Mouse (Mus musculus): ENCODE measurements around the gene Stub1.

GRCm38 (mm10) chr17:25840519-25840918, 7.3 kb upstream of the Stub1 start:
- no peak for TF ChIP-seq CTCF (IDR thresholded peaks at IDR 0.05; ENCODE audit: control insufficient read depth, insufficient read depth, insufficient read length)
- TF ChIP-seq USF1 (IDR thresholded peaks at IDR 0.05; ENCODE audit: low read depth), result no peak
- no peak for TF ChIP-seq MAX (IDR thresholded peaks at IDR 0.05)
- no peak for TF ChIP-seq CEBPB (IDR thresholded peaks at IDR 0.05; ENCODE audit: low read depth)
- TF ChIP-seq FOSL1 (IDR thresholded peaks at IDR 0.05; ENCODE audit: insufficient read depth, low read length, poor library complexity, severe bottlenecking), result no peak
- no peak for TF ChIP-seq MYOG (IDR thresholded peaks at IDR 0.05; ENCODE audit: control insufficient read depth, extremely low read depth, insufficient read length)
